Mouse (Mus musculus) heart, embryonic 14.5 days (tissue): Measurements from ENCODE around the gene Ccdc136. TPM values are rescaled to one million over a fixed set of nuclear protein-coding genes. Genes with fewer than 3 reads are reported as not detected.
A peak's percentile ranks its signal among the peaks of the same experiment; 100 is the strongest.
"Not testable (repeated sequence)": the region's sequence is repeated elsewhere in the genome, so short reads cannot be mapped to it uniquely, and the experiment has no call there.

Experiments
- ATAC-seq: fragments of 200-750 bp; cut with Nextera tagmentation; 2 replicates; pipeline ENCODE4 v1.8.0; 2017; ENCODE audit warnings: low read depth, moderate TSS enrichment; ENCODE audit not compliant: insufficient number of reproducible peaks, insufficient read depth, low FRiP score
- H3K27ac ChIP-seq, 2 experiments: fragments of 200-500 bp in 1 of 2; fragments of 300-500 bp in 1 of 2; sonication (generic) in 1 of 2; replicated peaks in 1 of 2; 2 replicates each; pipeline ENCODE4 v1.5.1; 2012 to 2014; ENCODE audit warnings: low read depth in 2 of 2, low read length in 2 of 2, control low read depth in 1 of 2, mild to moderate bottlenecking in 1 of 2, mixed read lengths in 1 of 2; ENCODE audit not compliant: control insufficient read depth in 1 of 2, insufficient read depth in 1 of 2
- H3K27me3 ChIP-seq: fragments of 300-500 bp; sonication (generic); 2 replicates; pipeline ENCODE4 v1.6.1; 2014; ENCODE audit warnings: mild to moderate bottlenecking, low read length, control low read depth; ENCODE audit not compliant: control insufficient read depth, insufficient read depth
- H3K36me3 ChIP-seq: fragments of 300-500 bp; sonication (generic); 2 replicates; pipeline ENCODE4 v1.6.1; 2014; ENCODE audit warnings: mild to moderate bottlenecking, control low read depth, low read length, mixed read lengths; ENCODE audit not compliant: control insufficient read depth, insufficient read depth
- H3K4me1 ChIP-seq, 2 experiments: fragments of 200-500 bp in 1 of 2; fragments of 300-500 bp in 1 of 2; sonication (generic) in 1 of 2; 2 replicates each; pipeline ENCODE4 v1.6.1; 2012 to 2014; ENCODE audit warnings: low read length in 2 of 2, control low read depth in 1 of 2, mixed read lengths in 1 of 2; ENCODE audit not compliant: control insufficient read depth in 2 of 2, insufficient read depth in 2 of 2
- H3K4me2 ChIP-seq: fragments of 300-500 bp; sonication (generic); 2 replicates; pipeline ENCODE4 v1.6.1; 2014; ENCODE audit warnings: mild to moderate bottlenecking, low read length
- H3K4me3 ChIP-seq, 2 experiments: fragments of 200-500 bp in 1 of 2; fragments of 300-500 bp in 1 of 2; sonication (generic) in 1 of 2; 2 replicates each; pipeline ENCODE4 v1.5.1; 2012 to 2014; ENCODE audit warnings: low read length in 2 of 2, mild to moderate bottlenecking in 2 of 2, control low read depth in 1 of 2, low read depth in 1 of 2, moderate library complexity in 1 of 2; ENCODE audit not compliant: control insufficient read depth in 1 of 2, insufficient read depth in 1 of 2
- H3K9ac ChIP-seq: fragments of 300-500 bp; sonication (generic); 2 replicates; pipeline ENCODE4 v1.6.1; 2014; ENCODE audit warnings: mild to moderate bottlenecking, low read length
- H3K9me3 ChIP-seq: fragments of 300-500 bp; sonication (generic); 2 replicates; pipeline ENCODE4 v1.6.1; 2016; ENCODE audit warnings: low read length, control low read depth; ENCODE audit not compliant: control insufficient read depth
- WGBS: fragments of 180-500 bp; shearing (Covaris S2); extraction: QIAGEN DNeasy Blood & Tissue Kit; methylation state at CpG from one replicate; pipeline ENCODE4 v1.1.7; 2014; 5-methylcytosine and 5-hydroxymethylcytosine counted together
- polyA plus RNA-seq: library from polyadenylated mRNA; unstranded; fragments of >200 nt; fragmentation: Nextera tagmentation; extraction: Ambion mirVana; gene quantifications from 2 replicates; pipeline ENCODE4 v1.2.1, GENCODE M21; 2014

The Ccdc136 gene
- polyA plus RNA-seq, result 28.3 and 30.8 TPM in 2 replicates

DNA sequence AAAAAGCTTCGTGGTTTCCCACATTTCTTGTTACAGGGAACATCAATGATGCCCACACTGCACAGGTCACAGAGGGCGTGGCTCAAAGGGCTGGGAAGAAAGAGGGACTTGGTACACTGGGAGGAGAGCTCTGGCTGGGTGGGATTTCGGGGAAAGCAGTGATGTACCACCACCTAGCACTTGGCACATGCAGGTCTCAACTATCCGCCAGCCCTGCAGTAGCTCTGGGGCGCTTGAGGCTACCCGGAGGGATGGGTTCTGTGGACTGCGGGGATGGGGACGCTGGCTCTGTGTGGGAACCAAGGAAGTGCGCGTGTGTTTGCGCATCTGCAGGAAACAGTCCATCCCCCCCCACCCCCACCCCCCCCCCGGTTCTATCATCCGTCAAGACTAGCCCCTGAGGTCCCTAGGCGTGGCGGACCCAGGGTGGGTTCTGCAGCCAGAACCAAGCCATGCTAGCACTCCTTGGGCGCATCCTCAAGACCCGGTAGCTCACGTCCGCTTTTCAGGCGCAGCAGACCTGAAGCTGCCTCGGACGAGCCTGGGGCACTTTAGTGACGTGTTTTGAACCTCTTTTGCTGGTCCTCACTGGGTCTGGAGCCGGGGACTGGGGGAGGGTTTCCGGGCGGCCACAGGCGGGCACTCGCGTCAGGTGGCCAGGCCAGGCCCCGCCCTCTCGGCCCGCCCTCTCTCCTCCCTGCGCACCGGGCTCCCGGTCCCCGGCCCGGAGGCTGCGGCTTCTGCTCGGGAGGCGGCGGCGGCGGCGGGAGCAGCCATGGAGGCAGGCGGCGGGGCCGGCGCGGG lies at the start of gene Ccdc136:
TSS of gene Ccdc136 (plus strand) at position 400 of the 804 bp plus-strand sequence.
- WGBS, result under 1% methylated on average over 43 of the region's 49 CpGs
- Histone ChIP-seq H3K4me1 (peaks cover 11 to 26% of the 10 kb centered on the region in 2 experiments), H3K27ac (peak within 1 kb of the TSS; percentile 50 to 56; a peak in 3 of 4 replicates), H3K36me3 (no peaks in the 10 kb centered on the region; the same call in 1 of the 2 replicates), H3K4me2 (peak within 1 kb of the TSS; percentile 88), H3K27me3 (0 out of 2 replicates have a peak, but pooled peaks cover 11% of the 10 kb centered on the region), H3K9me3 (no peaks in the 10 kb centered on the region), H3K4me3 (peak within 1 kb of the TSS; percentile 63 to 72), H3K9ac (peak within 1 kb of the TSS; percentile 73)
- peak; percentile 82 for ATAC-seq

DNA sequence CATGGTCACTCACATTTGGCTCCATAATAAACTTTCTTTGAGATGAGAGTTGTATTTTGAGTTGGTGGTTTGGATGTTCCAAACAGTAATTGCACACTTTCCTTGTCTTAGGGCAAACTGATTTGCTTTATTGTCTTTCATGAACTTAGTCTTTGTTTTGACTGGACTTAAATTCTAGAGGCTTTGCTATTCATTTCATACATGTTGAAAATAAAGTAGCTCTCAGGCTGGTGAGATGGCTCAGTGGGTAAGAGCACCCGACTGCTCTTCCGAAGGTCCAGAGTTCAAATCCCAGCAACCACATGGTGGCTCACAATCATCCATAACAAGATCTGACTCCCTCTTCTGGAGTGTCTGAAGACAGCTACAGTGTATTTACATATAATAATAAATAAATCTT lies 49.6 kb upstream of the Ccdc136 start:
- not testable (repeated sequence) for H3K9me3 ChIP-seq, H3K4me3 ChIP-seq, ATAC-seq, H3K27ac ChIP-seq, H3K4me2 ChIP-seq, H3K9ac ChIP-seq, H3K36me3 ChIP-seq, H3K27me3 ChIP-seq
- peaks cover 3 to 21% of the 10 kb centered on the region in 2 experiments; a peak in 3 of 4 replicates for H3K4me1 ChIP-seq
- WGBS, result 90% methylated on average over 2 of the region's 2 CpGs

DNA sequence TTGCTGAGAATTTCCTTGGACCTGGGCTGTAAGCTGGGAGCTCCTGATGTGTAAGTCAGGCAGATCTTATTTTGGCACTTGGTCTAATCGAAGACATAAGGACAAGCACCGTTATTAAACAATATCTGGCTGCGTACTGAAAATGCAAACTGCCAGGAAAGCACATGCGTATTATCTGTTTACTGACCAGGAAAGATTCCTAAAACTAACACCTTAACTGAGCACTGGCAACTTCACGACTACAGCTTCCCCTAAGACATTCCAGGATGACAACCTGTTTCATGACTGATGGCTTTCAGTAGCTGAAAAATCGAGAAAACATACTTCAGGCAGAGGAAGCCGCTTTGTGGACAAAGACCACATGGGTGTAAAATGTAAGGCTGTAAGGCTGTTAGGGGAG lies 48.9 kb upstream of the Ccdc136 start:
- no peaks in the 10 kb centered on the region for H3K36me3 ChIP-seq
- no peak for ATAC-seq
- no peaks in the 10 kb centered on the region for H3K27me3 ChIP-seq
- peak overlapping the region; percentile 66 for H3K9ac ChIP-seq
- WGBS, result 42% methylated on average over 7 of the region's 7 CpGs
- peak overlapping the region; percentile 69 to 81 for H3K4me3 ChIP-seq
- no peaks in the 10 kb centered on the region for H3K9me3 ChIP-seq
- H3K27ac ChIP-seq, result peak overlapping the region; percentile 80 to 98
- peak overlapping the region; percentile 66 for H3K4me2 ChIP-seq
- H3K4me1 ChIP-seq, result peaks cover 3 to 27% of the 10 kb centered on the region in 2 experiments; a peak in 3 of 4 replicates

DNA sequence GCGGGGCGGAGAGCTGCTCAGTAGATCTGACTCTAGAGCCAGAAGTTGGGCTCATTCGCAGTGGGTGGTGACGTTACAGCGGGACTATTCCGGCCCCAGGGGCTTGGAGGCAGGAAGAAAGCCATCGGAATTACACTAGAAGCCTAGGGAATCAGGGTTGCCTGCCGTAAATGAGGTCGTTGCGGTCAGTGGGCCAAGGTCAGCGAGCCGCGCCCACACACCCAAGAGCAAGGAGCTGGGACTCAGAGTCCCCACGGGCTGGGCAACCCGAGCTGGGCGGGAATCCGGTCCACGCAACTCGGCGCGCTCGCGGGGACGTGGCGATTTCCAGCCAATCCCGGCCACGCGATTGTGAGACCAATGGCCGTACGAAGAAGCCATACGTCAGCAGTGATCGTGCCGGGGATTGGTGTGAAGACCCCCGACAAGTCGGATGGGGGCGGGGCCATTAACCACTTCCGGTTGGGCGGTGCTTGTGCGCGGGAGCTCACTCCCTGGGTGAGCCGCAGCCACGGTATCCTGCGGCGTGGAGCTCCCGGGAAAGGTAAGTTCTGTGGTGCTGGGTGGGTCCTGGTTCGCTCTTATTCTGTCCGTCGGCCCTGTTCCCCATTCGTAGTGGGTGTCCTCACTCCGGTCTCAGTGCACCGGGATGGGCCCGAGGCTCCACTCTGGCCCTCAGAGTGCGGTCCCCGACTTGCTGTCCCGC lies 48.3 kb upstream of the Ccdc136 start, which contains the start of gene Calu:
TSS of gene Calu (plus strand) at position 405 of the 706 bp plus-strand sequence.
- Histone ChIP-seq H3K9me3 (no peaks in the 10 kb centered on the region), H3K4me3 (peak within 1 kb of the TSS; percentile 81 to 88), H3K4me2 (peak within 1 kb of the TSS; percentile 75), H3K27me3 (no peaks in the 10 kb centered on the region), H3K9ac (peak within 1 kb of the TSS; percentile 89), H3K27ac (peak within 1 kb of the TSS; percentile 82 to 98), H3K36me3 (no peaks in the 10 kb centered on the region), H3K4me1 (peaks cover 6 to 34% of the 10 kb centered on the region in 2 experiments)
- WGBS, result under 1% methylated on average over 55 of the region's 55 CpGs
- peak; percentile 99 for ATAC-seq

DNA sequence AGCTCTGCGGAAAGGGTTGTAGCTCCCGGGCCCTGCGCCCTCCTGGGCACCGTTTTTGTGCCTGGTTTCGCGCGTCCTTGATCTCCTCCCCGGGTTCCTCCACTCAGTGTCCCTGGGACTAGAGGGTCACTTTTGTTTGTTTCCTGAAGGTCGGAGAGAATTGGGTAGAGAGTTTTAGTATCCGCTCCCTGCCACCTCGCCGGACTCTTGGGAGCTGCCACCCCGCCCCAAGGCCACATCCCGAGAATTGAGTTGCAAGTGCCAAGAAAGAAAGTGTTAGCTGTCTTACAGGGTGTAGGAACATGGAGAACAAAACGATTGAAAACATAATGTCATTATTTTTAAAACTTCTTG lies 47.8 kb upstream of the Ccdc136 start:
- WGBS, result 0% methylated on average over 15 of the region's 15 CpGs
- Histone ChIP-seq H3K9me3 (no peaks in the 10 kb centered on the region), H3K4me2 (peak overlapping the region; percentile 75), H3K27ac (peak overlapping the region; percentile 82 to 88), H3K36me3 (no peaks in the 10 kb centered on the region), H3K4me1 (peaks cover 9 to 39% of the 10 kb centered on the region in 2 experiments), H3K9ac (peak overlapping the region; percentile 89), H3K4me3 (peak overlapping the region; percentile 81 to 88), H3K27me3 (no peaks in the 10 kb centered on the region)
- peak; percentile 43 for ATAC-seq

DNA sequence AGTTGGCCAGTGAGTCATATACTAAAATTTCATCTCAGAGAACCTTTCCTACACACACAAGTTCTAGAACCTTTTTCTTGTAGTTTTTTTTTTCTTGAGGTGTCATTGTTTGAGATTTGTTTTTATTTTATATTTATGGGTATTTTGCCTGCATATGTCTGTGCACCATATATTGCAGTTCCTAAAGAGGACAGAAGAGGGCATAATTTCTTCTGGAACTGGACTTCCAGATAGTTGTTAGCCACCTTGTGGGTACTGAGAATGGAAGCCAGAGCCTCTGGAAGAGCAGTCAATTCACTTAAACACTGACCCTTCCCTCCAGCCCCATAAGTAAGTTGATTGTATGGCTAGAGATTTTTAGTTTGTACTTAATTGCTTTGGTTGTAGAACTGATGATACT lies 44.5 kb upstream of the Ccdc136 start:
- Histone ChIP-seq H3K4me2 (no peak overlapping the region), H3K9me3 (no peaks in the 10 kb centered on the region), H3K9ac (no peak overlapping the region), H3K36me3 (peaks cover 7% of the 10 kb centered on the region), H3K4me3 (no peak overlapping the region), H3K4me1 (peaks cover 12 to 50% of the 10 kb centered on the region in 2 experiments), H3K27ac (no peak overlapping the region), H3K27me3 (no peaks in the 10 kb centered on the region)
- no peak for ATAC-seq

DNA sequence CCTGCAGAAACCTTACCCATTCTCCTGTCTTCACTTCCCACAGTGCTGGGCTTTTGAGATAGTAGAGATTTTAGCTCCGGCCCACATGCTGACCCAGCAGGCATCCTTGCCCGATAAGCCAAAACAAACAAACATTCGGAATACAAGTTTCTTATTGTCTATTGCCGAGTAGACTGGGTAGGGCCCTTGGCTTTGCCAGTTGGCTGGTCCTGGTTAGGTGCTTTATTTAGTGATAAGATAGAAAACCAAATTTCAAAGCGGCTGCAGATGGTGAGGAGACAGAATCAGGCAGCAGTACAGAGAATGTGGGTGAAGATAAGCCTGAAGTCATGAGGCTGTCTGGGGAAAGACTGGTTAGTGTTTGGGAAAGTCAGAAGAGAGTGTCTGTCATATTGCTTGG lies 43.3 kb upstream of the Ccdc136 start:
- Histone ChIP-seq H3K9me3 (no peaks in the 10 kb centered on the region), H3K36me3 (peaks cover 19% of the 10 kb centered on the region), H3K9ac (peak overlapping the region; percentile 26), H3K4me1 (peaks cover 12 to 53% of the 10 kb centered on the region in 2 experiments), H3K27ac (peak overlapping the region; percentile 44 to 73), H3K27me3 (no peaks in the 10 kb centered on the region), H3K4me2 (peak overlapping the region; percentile 53), H3K4me3 (peak overlapping the region in 1 of 2 experiments; percentile 2; a peak in 1 of 4 replicates)
- ATAC-seq, result no peak
- 5% methylated on average over 5 of the region's 5 CpGs for WGBS
